Mouse (Mus musculus): ENCODE measurements around the gene Islr. TPM values are rescaled to one million over a fixed set of nuclear protein-coding genes. Genes with fewer than 3 reads are reported as not detected.

Islr gene
- polyA plus RNA-seq, 1 experiment from 2014 or later, result 11.2 TPM

DNA sequence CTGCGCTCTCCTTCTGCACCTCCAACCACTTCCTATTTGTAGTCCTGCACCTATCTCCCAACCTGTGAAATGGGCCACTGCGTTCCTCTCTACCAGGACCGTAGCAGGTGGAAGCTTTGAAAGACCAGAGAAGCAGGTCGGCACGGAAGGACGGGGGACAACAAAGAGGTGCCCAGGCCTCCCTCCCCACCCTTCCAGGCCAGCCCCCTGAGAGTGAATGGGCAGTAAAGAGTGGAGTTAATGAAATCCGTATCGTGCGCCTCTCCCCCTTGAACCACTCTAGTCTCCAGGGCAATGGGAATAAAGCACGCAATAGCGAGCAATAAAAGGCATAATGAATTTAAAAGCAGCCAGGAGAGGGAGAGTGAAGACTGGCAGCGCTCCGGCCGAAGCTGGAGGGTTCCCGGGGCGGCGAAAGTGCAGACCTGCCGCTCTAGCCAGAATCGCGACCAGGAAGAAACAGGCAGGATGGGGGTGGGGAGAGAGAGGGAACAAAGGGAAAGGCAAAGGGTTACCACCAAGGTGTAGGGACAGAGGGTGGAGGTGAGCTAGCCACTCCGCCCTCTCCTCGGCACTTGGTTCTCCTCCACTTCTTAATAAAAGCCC is 90.7 kb downstream of the Islr start:
- no peaks in the 10 kb centered on the region for H3K36me3 ChIP-seq (ENCODE audit: poor library complexity, severe bottlenecking)
- H3K27ac ChIP-seq, result peak overlapping the region; percentile 100
- 2% methylated on average over 22 of the region's 22 CpGs for WGBS
- H3K27me3 ChIP-seq, result peaks cover 4% of the 10 kb centered on the region; the same call in 1 of the 2 replicates
- H3K9ac ChIP-seq, result peak overlapping the region; percentile 58
- peak; percentile 22 for ATAC-seq
- H3K4me2 ChIP-seq, result peak overlapping the region; percentile 58
- H3K9me3 ChIP-seq (replicated peaks), result no peaks in the 10 kb centered on the region
- peak overlapping the region; percentile 26 for H3K4me3 ChIP-seq
- peaks cover 82% of the 10 kb centered on the region for H3K4me1 ChIP-seq

DNA sequence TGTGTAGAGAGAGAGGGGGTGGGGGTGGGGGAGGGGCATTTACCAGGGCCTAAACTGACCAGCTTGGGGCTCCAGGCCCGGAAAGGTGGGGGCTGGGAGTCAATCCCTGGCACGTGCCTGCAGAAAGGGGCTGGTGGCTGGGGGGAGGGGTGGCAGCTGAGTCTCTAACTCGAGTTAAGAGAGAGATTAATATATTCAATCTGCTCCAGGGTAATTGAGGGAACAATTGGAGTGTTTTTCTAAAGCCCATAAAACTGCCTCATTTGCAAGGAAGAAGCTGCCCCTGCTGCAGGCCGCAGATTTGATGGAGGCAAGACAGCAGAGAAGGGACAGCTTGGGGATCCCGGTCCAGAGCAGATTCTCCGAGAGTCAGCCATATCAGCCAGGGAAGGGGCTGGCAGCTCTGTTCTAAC is 91.2 kb downstream of the Islr start:
- H3K9ac ChIP-seq, result peak overlapping the region; percentile 58
- H3K36me3 ChIP-seq (ENCODE audit: poor library complexity, severe bottlenecking), result no peaks in the 10 kb centered on the region
- peaks cover 81% of the 10 kb centered on the region for H3K4me1 ChIP-seq
- H3K4me3 ChIP-seq, result peak overlapping the region; percentile 26
- peak overlapping the region; percentile 58 for H3K4me2 ChIP-seq
- no peaks in the 10 kb centered on the region for H3K9me3 ChIP-seq (replicated peaks)
- peak overlapping the region; percentile 100 for H3K27ac ChIP-seq
- peaks cover 4% of the 10 kb centered on the region; the same call in 1 of the 2 replicates for H3K27me3 ChIP-seq
- ATAC-seq, result peak; percentile 75
- WGBS, result 0% methylated on average over 6 of the region's 6 CpGs

DNA sequence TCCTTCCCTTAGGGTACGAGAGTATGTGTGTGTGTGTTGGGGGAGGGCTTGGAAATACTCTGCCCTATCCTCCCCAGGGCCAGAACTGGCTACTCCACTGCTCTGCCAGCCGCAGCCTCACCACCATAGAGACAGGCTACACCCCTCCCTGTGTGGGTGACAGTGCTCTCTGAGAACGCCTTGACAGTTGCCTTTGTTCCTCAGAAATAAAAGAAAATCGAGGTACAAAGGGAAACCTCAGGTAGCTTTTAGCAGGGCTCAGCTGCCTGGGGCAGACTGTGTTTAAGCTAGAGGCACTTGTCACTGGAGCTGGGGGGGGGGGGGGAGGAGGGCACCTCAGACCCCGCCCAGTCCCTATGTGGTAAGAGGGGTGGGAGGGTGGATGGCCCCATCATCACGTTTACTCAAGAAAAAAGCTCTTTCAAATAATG is 91.8 kb downstream of the Islr start:
- H3K27me3 ChIP-seq, result peaks cover 3% of the 10 kb centered on the region; the same call in 1 of the 2 replicates
- WGBS, result 0% methylated on average over 6 of the region's 6 CpGs
- peak; percentile 65 for ATAC-seq
- no peaks in the 10 kb centered on the region for H3K9me3 ChIP-seq (replicated peaks)
- peak overlapping the region; percentile 100 for H3K27ac ChIP-seq
- no peak overlapping the region for H3K4me3 ChIP-seq
- H3K4me1 ChIP-seq, result peaks cover 85% of the 10 kb centered on the region
- peak overlapping the region; percentile 58 for H3K4me2 ChIP-seq
- peak overlapping the region; percentile 51 for H3K9ac ChIP-seq
- H3K36me3 ChIP-seq (ENCODE audit: poor library complexity, severe bottlenecking), result no peaks in the 10 kb centered on the region

DNA sequence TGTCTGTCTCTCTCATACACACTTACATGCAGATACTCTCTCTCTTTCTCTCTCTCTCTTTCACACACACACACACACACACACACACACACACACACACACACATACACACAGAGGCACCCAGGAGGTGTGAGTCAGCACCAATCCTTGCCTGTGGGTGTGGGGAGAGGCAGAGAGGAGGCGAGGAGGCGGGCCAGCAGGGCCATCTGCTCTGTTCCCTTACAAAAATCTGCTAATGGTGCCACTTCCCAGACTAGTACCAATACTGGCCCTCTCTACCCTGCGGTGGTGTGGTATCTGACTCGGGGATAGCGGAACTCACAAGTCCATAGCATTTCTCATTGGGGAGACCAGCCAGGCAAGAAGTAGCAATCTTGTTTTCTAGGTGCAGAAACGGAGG is 92.7 kb downstream of the Islr start:
- WGBS, result 34% methylated on average over 6 of the region's 6 CpGs
- Histone ChIP-seq H3K9me3 (replicated peaks) (no peaks in the 10 kb centered on the region), H3K27me3 (no peaks in the 10 kb centered on the region; the same call in 1 of the 2 replicates), H3K36me3 (ENCODE audit: poor library complexity, severe bottlenecking) (no peaks in the 10 kb centered on the region), H3K4me2 (peak overlapping the region; percentile 58), H3K4me3 (no peak overlapping the region), H3K27ac (peak overlapping the region; percentile 100), H3K4me1 (peaks cover 79% of the 10 kb centered on the region), H3K9ac (peak overlapping the region; percentile 21; the same call in 1 of the 2 replicates)
- peak; percentile 52 for ATAC-seq

DNA sequence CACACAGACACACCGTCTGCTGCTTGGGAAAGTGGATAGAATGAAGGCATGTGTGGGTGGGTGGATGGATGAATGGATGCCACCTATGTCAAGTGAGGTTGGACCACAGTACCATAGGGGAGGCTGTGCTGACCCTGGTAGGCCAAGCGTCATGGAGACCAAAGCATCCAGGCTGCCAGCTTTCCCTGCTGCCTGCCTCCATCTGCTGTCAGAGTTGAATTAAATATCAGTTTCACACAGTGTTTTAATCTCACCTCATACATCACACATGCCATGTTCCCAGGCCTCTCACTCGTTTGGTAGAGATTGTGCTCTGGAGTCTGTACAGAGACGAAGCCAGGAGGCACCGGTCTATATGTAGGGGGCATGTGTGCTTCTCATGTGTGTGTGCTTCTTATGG is 93.3 kb downstream of the Islr start:
- 65% methylated on average over 5 of the region's 5 CpGs for WGBS
- Histone ChIP-seq H3K4me3 (no peak overlapping the region), H3K9me3 (replicated peaks) (no peaks in the 10 kb centered on the region), H3K27me3 (no peaks in the 10 kb centered on the region; the same call in 1 of the 2 replicates), H3K27ac (peak overlapping the region; percentile 100), H3K36me3 (ENCODE audit: poor library complexity, severe bottlenecking) (no peaks in the 10 kb centered on the region), H3K4me1 (peaks cover 79% of the 10 kb centered on the region), H3K9ac (peak overlapping the region; percentile 27; the same call in 1 of the 2 replicates), H3K4me2 (peak overlapping the region; percentile 23)
- ATAC-seq, result peak; percentile 19; the same call in 1 of the 2 replicates

DNA sequence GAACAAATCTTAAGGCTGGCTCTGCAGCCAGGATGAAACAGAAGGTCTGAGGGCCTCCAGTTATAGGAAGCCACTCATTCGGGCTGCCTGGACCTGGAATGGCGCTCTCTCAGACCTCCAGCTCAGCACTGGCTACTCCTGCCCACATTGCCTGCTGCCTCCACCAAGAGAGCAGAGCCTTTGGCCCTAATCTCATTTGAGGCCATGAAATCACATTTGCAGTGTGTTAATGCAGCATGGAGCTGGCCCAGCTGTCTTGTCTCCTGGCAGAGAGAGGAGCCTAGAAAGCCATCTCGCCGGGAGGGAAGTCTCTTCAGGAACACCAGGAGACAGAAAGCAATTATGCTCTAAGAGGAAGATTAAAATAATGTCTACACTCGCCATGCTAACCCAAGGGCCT is 96.6 kb downstream of the Islr start:
- 58% methylated on average over 5 of the region's 5 CpGs for WGBS
- peak overlapping the region; percentile 54 for H3K27ac ChIP-seq
- H3K9me3 ChIP-seq (replicated peaks), result no peaks in the 10 kb centered on the region
- no peaks in the 10 kb centered on the region for H3K27me3 ChIP-seq
- no peaks in the 10 kb centered on the region for H3K36me3 ChIP-seq (ENCODE audit: poor library complexity, severe bottlenecking)
- H3K4me2 ChIP-seq, result no peak overlapping the region
- no peak for ATAC-seq
- no peak overlapping the region for H3K9ac ChIP-seq
- H3K4me3 ChIP-seq, result no peak overlapping the region
- H3K4me1 ChIP-seq, result peaks cover 74% of the 10 kb centered on the region

Small RNA genes lying within 50 kb of the gene (microRNA-seq; reads per million reads assigned to microRNA genes)
- gene Mir6385, result not detected

Other genes starting within 250 kb of the Islr start
- gene Cyp11a1, start 197.9 kb downstream of the Islr start, polyA plus RNA-seq (2015; fragmentation: Nextera tagmentation; extraction: Ambion mirVana), result 0.23 and 0.65 TPM in 2 replicates
- 7.1 and 7.7 TPM in 2 replicates for gene Stra6, start 140.5 kb downstream of the Islr start, polyA plus RNA-seq (2015; fragmentation: Nextera tagmentation; extraction: Ambion mirVana)
- 1.1 and 1.8 TPM in 2 replicates for gene Ccdc33, start 85.5 kb downstream of the Islr start, polyA plus RNA-seq (2015; fragmentation: Nextera tagmentation; extraction: Ambion mirVana)
- gene Islr2, start within 50 bp of the Islr start, polyA plus RNA-seq (2015; fragmentation: Nextera tagmentation; extraction: Ambion mirVana), result 50.1 and 56.9 TPM in 2 replicates
- 7.1 and 8.3 TPM in 2 replicates for gene Pml, start 45.5 kb upstream of the Islr start, polyA plus RNA-seq (2015; fragmentation: Nextera tagmentation; extraction: Ambion mirVana)
- 71.6 and 77.9 TPM in 2 replicates for gene Stoml1, start 48.9 kb upstream of the Islr start, polyA plus RNA-seq (2015; fragmentation: Nextera tagmentation; extraction: Ambion mirVana)
- gene Loxl1, start 108.9 kb upstream of the Islr start, polyA plus RNA-seq (2015; fragmentation: Nextera tagmentation; extraction: Ambion mirVana), result 5.0 and 5.8 TPM in 2 replicates
- gene Tbc1d21, start 166.1 kb upstream of the Islr start, polyA plus RNA-seq (2015; fragmentation: Nextera tagmentation; extraction: Ambion mirVana), result not detected in 2 replicates

All from forebrain, embryonic 13.5 days (tissue).